Mouse (Mus musculus): ENCODE measurements around the gene Sun1.

DNA sequence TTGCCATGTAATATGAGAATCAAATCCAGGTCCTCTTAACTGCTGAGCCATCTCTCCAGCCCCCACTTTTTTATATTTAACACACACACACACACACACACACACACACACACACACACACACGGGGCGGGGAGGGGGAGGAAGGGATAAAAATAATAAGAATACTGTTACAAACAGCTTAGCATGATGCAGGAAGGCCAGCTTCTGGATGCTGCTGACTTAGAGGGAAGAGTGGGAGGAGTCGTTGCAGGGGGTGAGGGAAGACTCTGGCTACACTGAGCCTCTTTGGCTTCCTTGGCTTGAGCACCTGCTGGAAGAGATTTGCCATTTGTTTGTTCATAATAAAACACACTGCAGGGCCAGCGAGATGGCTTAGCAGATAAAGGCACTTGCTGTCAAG, 15.5 kb upstream of the Sun1 start:
- TF ChIP-seq CTCF (IDR thresholded peaks at IDR 0.05; ENCODE audit: extremely low read depth, insufficient read depth, insufficient read length, insufficient replicate concordance) (no peak), POLR2A (IDR thresholded peaks at IDR 0.05; ENCODE audit: low read depth, low read length) (no peak)
